10 mouse cellular contexts compared by ENCODE assay signal in genomic region chr4:150870963-150871391, GRCm38 (mm10). TPM values are rescaled to one million over a fixed set of nuclear protein-coding genes. Genes with fewer than 3 reads are reported as not detected.
DNase-seq lines count a peak whose midpoint lies in the region; ATAC-seq and TF ChIP-seq lines count a peak whose summit lies in the region.
"Had no signal": no experiment of that assay in that cellular context is flagged by ENCODE, and none has a peak within 500 bp of the region (broad histone marks: within the 10 kb centered on the region; RNA-seq: fewer than 3 reads in every experiment).

No protein-coding gene starts in this region.

- no peak overlapping the region for H3K4me3 ChIP-seq in intestine, embryonic 15.5 days (replicated peaks)
- no peak overlapping the region for H3K4me3 ChIP-seq in intestine, postnatal 0 days (ENCODE audit: low read depth, low read length)
- H3K4me3 ChIP-seq in limb, embryonic 12.5 days (replicated peaks), result no peak overlapping the region
- no peak overlapping the region for H3K4me3 ChIP-seq in forebrain, postnatal 0 days (ENCODE audit: low read depth, low read length)
- H3K4me3 ChIP-seq: forebrain, embryonic 13.5 days had no signal

- H3K4me2 ChIP-seq in intestine, embryonic 15.5 days (replicated peaks), result no peak overlapping the region
- no peak overlapping the region for H3K4me2 ChIP-seq in intestine, postnatal 0 days (replicated peaks; ENCODE audit: low read depth)
- H3K4me2 ChIP-seq in limb, embryonic 12.5 days, result 0 out of 2 replicates have a peak overlapping the region, but pooled peaks have one; percentile 2
- H3K4me2 ChIP-seq in forebrain, postnatal 0 days (ENCODE audit: low read depth), result no peak overlapping the region
- H3K4me2 ChIP-seq: forebrain, embryonic 13.5 days had no signal

- TF ChIP-seq CTCF in intestine, postnatal 0 days (IDR thresholded peaks at IDR 0.05; ENCODE audit: low read depth), result no peak
- TF ChIP-seq CTCF in forebrain, postnatal 0 days (IDR thresholded peaks at IDR 0.05; ENCODE audit: low read depth), result no peak

- DNase-seq in 3T3-L1 (ENCODE audit: low read depth, low spot score), result peak; percentile 55
- peak; percentile 20 for DNase-seq in adrenal gland, adult 8-10 months
- DNase-seq in embryo, embryonic 9.5 days (ENCODE audit: extremely low spot score), result no peak
- DNase-seq in frontal cortex, postnatal 10 days (ENCODE audit: low spot score in 2 of 2), result no peak
- DNase-seq in forebrain, postnatal 0 days, result no peak

- no peak overlapping the region for H3K9ac ChIP-seq in intestine, embryonic 15.5 days
- H3K9ac ChIP-seq in intestine, postnatal 0 days (ENCODE audit: low read depth, low read length), result no peak overlapping the region
- H3K9ac ChIP-seq in limb, embryonic 12.5 days (replicated peaks), result no peak overlapping the region
- no peak overlapping the region for H3K9ac ChIP-seq in forebrain, postnatal 0 days
- H3K9ac ChIP-seq: forebrain, embryonic 13.5 days had no signal

- H3K27me3 ChIP-seq in intestine, embryonic 15.5 days (replicated peaks), result no peaks in the 10 kb centered on the region
- H3K27me3 ChIP-seq in intestine, postnatal 0 days (replicated peaks; ENCODE audit: control insufficient read depth, insufficient read depth, low read length), result no peaks in the 10 kb centered on the region
- no peaks in the 10 kb centered on the region for H3K27me3 ChIP-seq in limb, embryonic 12.5 days
- H3K27me3 ChIP-seq in forebrain, postnatal 0 days (ENCODE audit: insufficient read depth, low read length), result no peaks in the 10 kb centered on the region
- H3K27me3 ChIP-seq: forebrain, embryonic 13.5 days had no signal

- peaks cover 15% of the 10 kb centered on the region for H3K4me1 ChIP-seq in intestine, embryonic 15.5 days (replicated peaks)
- H3K4me1 ChIP-seq in intestine, postnatal 0 days (replicated peaks; ENCODE audit: control insufficient read depth, insufficient read depth, low read length), result 0 out of 2 replicates have a peak, but pooled peaks cover 3% of the 10 kb centered on the region
- peaks cover 35% of the 10 kb centered on the region for H3K4me1 ChIP-seq in limb, embryonic 12.5 days (replicated peaks)
- H3K4me1 ChIP-seq in forebrain, postnatal 0 days (ENCODE audit: insufficient read depth), result no peaks in the 10 kb centered on the region

- no peak for ATAC-seq in intestine, embryonic 15.5 days
- no peak for ATAC-seq in intestine, postnatal 0 days
- no peak for ATAC-seq in limb, embryonic 12.5 days (ENCODE audit: insufficient number of reproducible peaks, insufficient read depth, low FRiP score, low TSS enrichment, low read depth)
- ATAC-seq in forebrain, postnatal 0 days, result no peak
- ATAC-seq: forebrain, embryonic 13.5 days had no signal

- peak overlapping the region; percentile 56; the same call in 1 of the 2 replicates for H3K27ac ChIP-seq in intestine, embryonic 15.5 days
- H3K27ac ChIP-seq in intestine, postnatal 0 days (ENCODE audit: low read depth, low read length), result no peak overlapping the region
- H3K27ac ChIP-seq in limb, embryonic 12.5 days, result peak overlapping the region; percentile 83
- H3K27ac ChIP-seq in forebrain, postnatal 0 days (ENCODE audit: low read depth, low read length), result no peak overlapping the region
- H3K27ac ChIP-seq: forebrain, embryonic 13.5 days had no signal

- H3K36me3 ChIP-seq in intestine, embryonic 15.5 days, result peaks cover 15% of the 10 kb centered on the region
- H3K36me3 ChIP-seq in intestine, postnatal 0 days (ENCODE audit: control insufficient read depth, insufficient read depth), result peaks cover 35% of the 10 kb centered on the region
- H3K36me3 ChIP-seq in limb, embryonic 12.5 days, result peaks cover 26% of the 10 kb centered on the region
- peaks cover 17% of the 10 kb centered on the region for H3K36me3 ChIP-seq in forebrain, postnatal 0 days (ENCODE audit: insufficient read depth)

- no peaks in the 10 kb centered on the region for H3K9me3 ChIP-seq in intestine, embryonic 15.5 days
- H3K9me3 ChIP-seq in intestine, postnatal 0 days (ENCODE audit: control insufficient read depth), result no peaks in the 10 kb centered on the region
- no peaks in the 10 kb centered on the region for H3K9me3 ChIP-seq in limb, embryonic 12.5 days
- no peaks in the 10 kb centered on the region for H3K9me3 ChIP-seq in forebrain, postnatal 0 days (ENCODE audit: low read length)
- H3K9me3 ChIP-seq: forebrain, embryonic 13.5 days had no signal

- 76% methylated on average over 13 of the region's 13 CpGs for WGBS in intestine, embryonic 15.5 days
- WGBS in intestine, postnatal 0 days, result 74% methylated on average over 13 of the region's 13 CpGs
- 79% methylated on average over 13 of the region's 13 CpGs for WGBS in limb, embryonic 12.5 days
- WGBS in forebrain, postnatal 0 days, result 83% methylated on average over 13 of the region's 13 CpGs

RNA-seq across cellular contexts. Expression of gene Errfi1, which starts 17.3 kb away (rescaled TPM):
- polyA plus RNA-seq in intestine, embryonic 15.5 days (2015; fragmentation: Nextera tagmentation; extraction: Ambion mirVana), result 27.8 and 28.1 TPM in 2 replicates
- polyA plus RNA-seq in intestine, postnatal 0 days (2015; fragmentation: Nextera tagmentation; extraction: Ambion mirVana), result 27.2 and 27.7 TPM in 2 replicates
- total RNA-seq in adrenal gland, adult 8-10 months (2022), result 10 to 100 TPM; 17.9 to 44.0 (median 29.8) TPM
- 25.7 and 29.0 TPM in 2 replicates for polyA plus RNA-seq in limb, embryonic 12.5 days (2016; fragmentation: Nextera tagmentation; extraction: Ambion mirVana)
- 22.3 and 34.9 TPM in 2 replicates for total RNA-seq in forebrain, postnatal 0 days (2014; rRNA removed)
- polyA plus RNA-seq in forebrain, postnatal 0 days (2015; fragmentation: Nextera tagmentation; extraction: Ambion mirVana), result 16.5 and 17.2 TPM in 2 replicates

RNA-seq across cellular contexts. Expression of gene Park7, which starts 43.3 kb away (rescaled TPM):
- polyA plus RNA-seq in intestine, embryonic 15.5 days (2015; fragmentation: Nextera tagmentation; extraction: Ambion mirVana), result 410 and 432 TPM in 2 replicates
- 223 and 231 TPM in 2 replicates for polyA plus RNA-seq in intestine, postnatal 0 days (2015; fragmentation: Nextera tagmentation; extraction: Ambion mirVana)
- total RNA-seq in adrenal gland, adult 8-10 months (2022), result 100 to 1,000 TPM; 239 to 338 (median 269) TPM
- polyA plus RNA-seq in limb, embryonic 12.5 days (2016; fragmentation: Nextera tagmentation; extraction: Ambion mirVana), result 441 and 447 TPM in 2 replicates
- total RNA-seq in forebrain, postnatal 0 days (2014; rRNA removed), result 197 and 258 TPM in 2 replicates
- 439 and 481 TPM in 2 replicates for polyA plus RNA-seq in forebrain, postnatal 0 days (2015; fragmentation: Nextera tagmentation; extraction: Ambion mirVana)

RNA-seq across cellular contexts. Expression of gene Tnfrsf9, which starts 43.4 kb away (rescaled TPM):
- polyA plus RNA-seq in intestine, embryonic 15.5 days (2015; fragmentation: Nextera tagmentation; extraction: Ambion mirVana), result 1.5 and 1.7 TPM in 2 replicates
- 0.20 and 0.42 TPM in 2 replicates for polyA plus RNA-seq in intestine, postnatal 0 days (2015; fragmentation: Nextera tagmentation; extraction: Ambion mirVana)
- under 1 TPM in 3 of 4 experiments, not detected in 1; 0.27 to 0.43 (median 0.28) TPM for total RNA-seq in adrenal gland, adult 8-10 months (2022)
- 0.45 and 0.69 TPM in 2 replicates for polyA plus RNA-seq in limb, embryonic 12.5 days (2016; fragmentation: Nextera tagmentation; extraction: Ambion mirVana)
- 0.19 and 1.2 TPM in 2 replicates for total RNA-seq in forebrain, postnatal 0 days (2014; rRNA removed)
- polyA plus RNA-seq in forebrain, postnatal 0 days (2015; fragmentation: Nextera tagmentation; extraction: Ambion mirVana), result 0.11 and 0.36 TPM in 2 replicates
- total RNA-seq: MEL had no signal

Comparison
In these comparisons a context has a peak if more than half of its experiments do, and no peak if none do; other contexts are left out.
1. H3K27ac ChIP-seq: peak in intestine, embryonic 15.5 days (single experiment) and limb, embryonic 12.5 days (single experiment); none in intestine, postnatal 0 days (single experiment) and forebrain, postnatal 0 days (single experiment).
2. DNase-seq: peak in 3T3-L1 (single experiment) and adrenal gland, adult 8-10 months (single experiment); none in embryo, embryonic 9.5 days (single experiment), frontal cortex, postnatal 10 days (0 of 2) and forebrain, postnatal 0 days (single experiment).